Mouse (Mus musculus) naive thymus-derived CD4-positive, alpha-beta T cell, adult 2 months (primary cell): ENCODE data around the gene Kif24.
A peak's percentile ranks its signal among the peaks of the same experiment; 100 is the strongest.

ENCODE experiments used
- DNase-seq: peaks from one replicate; pipeline ENCODE4 v3.0.0-alpha.2; 2011; ENCODE audit warnings: low read depth

Gene Kif24

GRCm38 (mm10) chr4:41401167-41401566 is 63.5 kb downstream of the Kif24 start:
- no peak for DNase-seq

GRCm38 (mm10) chr4:41399904-41400303 is 64.8 kb downstream of the Kif24 start:
- no peak for DNase-seq

- no peak for DNase-seq
Observed at GRCm38 (mm10) chr4:41398353-41398752, 66.3 kb downstream of the Kif24 start.

- DNase-seq, result no peak
Observed at GRCm38 (mm10) chr4:41394651-41395050, 70.0 kb downstream of the Kif24 start.

- DNase-seq, result no peak
Observed at GRCm38 (mm10) chr4:41391015-41391414, 73.7 kb downstream of the Kif24 start.

GRCm38 (mm10) chr4:41390122-41390521 is 74.6 kb downstream of the Kif24 start:
- DNase-seq, result peak; percentile 78

- DNase-seq, result no peak
Observed at GRCm38 (mm10) chr4:41389240-41389639, 75.4 kb downstream of the Kif24 start.

GRCm38 (mm10) chr4:41388616-41389015 is 76.1 kb downstream of the Kif24 start:
- no peak for DNase-seq

GRCm38 (mm10) chr4:41387755-41388469 is 76.8 kb downstream of the Kif24 start:
- no peak for DNase-seq

GRCm38 (mm10) chr4:41386412-41386975 is 78.2 kb downstream of the Kif24 start:
- DNase-seq, result no peak

GRCm38 (mm10) chr4:41381213-41381950 is 83.3 kb downstream of the Kif24 start:
- no peak for DNase-seq

- DNase-seq, result no peak
Observed at GRCm38 (mm10) chr4:41377567-41377966, 87.1 kb downstream of the Kif24 start.

- no peak for DNase-seq
Observed at GRCm38 (mm10) chr4:41369702-41370437, 94.8 kb downstream of the Kif24 start.

- DNase-seq, result no peak
Observed at GRCm38 (mm10) chr4:41368198-41368597, 96.5 kb downstream of the Kif24 start.

- no peak for DNase-seq
Observed at GRCm38 (mm10) chr4:41361059-41361458, 103.6 kb downstream of the Kif24 start.

GRCm38 (mm10) chr4:41359358-41359757 is 105.3 kb downstream of the Kif24 start:
- no peak for DNase-seq

GRCm38 (mm10) chr4:41358669-41359068 is 106.0 kb downstream of the Kif24 start:
- no peak for DNase-seq

- no peak for DNase-seq
Observed at GRCm38 (mm10) chr4:41357154-41357553, 107.5 kb downstream of the Kif24 start.

- DNase-seq, result no peak
Observed at GRCm38 (mm10) chr4:41353265-41353664, 111.4 kb downstream of the Kif24 start.

- no peak for DNase-seq
Observed at GRCm38 (mm10) chr4:41352758-41353157, 111.9 kb downstream of the Kif24 start.

GRCm38 (mm10) chr4:41349199-41349591 is 115.5 kb downstream of the Kif24 start:
- no peak for DNase-seq

GRCm38 (mm10) chr4:41348584-41349198 is 116.0 kb downstream of the Kif24 start, which contains the start of gene Ubap1:
Gene Ubap1, plus strand, starts transcription at chr4:41348996.
- DNase-seq, result peak; percentile 96
